Mouse (Mus musculus): Measurements from ENCODE around the gene Hes3. TPM values are rescaled to one million over a fixed set of nuclear protein-coding genes. Genes with fewer than 3 reads are reported as not detected.

The Hes3 gene
- not detected for total RNA-seq (2023)

GRCm38 (mm10) chr4:152291562-152291961 lies at the start of gene Hes3:
Gene Hes3, minus strand, starts transcription at chr4:152291662.

GRCm38 (mm10) chr4:152338419-152339292 lies 47.2 kb upstream of the Hes3 start, which contains the start of gene Chd5:
Gene Chd5, plus strand, starts transcription at chr4:152338651.

GRCm38 (mm10) chr4:152325574-152326411 lies 34.3 kb upstream of the Hes3 start, which contains the start of gene Rpl22:
Gene Rpl22, plus strand, starts transcription at chr4:152325742.

GRCm38 (mm10) chr4:152318517-152319234 lies 27.2 kb upstream of the Hes3 start, which contains the start of gene Rnf207:
Gene Rnf207, minus strand, starts transcription at chr4:152318993.

GRCm38 (mm10) chr4:152296874-152297861 lies 5.7 kb upstream of the Hes3 start, which contains the start of gene Icmt:
Gene Icmt, plus strand, starts transcription at chr4:152297227.

GRCm38 (mm10) chr4:152273621-152274236 lies 17.7 kb downstream of the Hes3 start, which contains the start of gene Gpr153:
Gene Gpr153, plus strand, starts transcription at chr4:152274232.

Other genes starting within 250 kb of the Hes3 start
- 1 to 10 TPM; 3.5 to 4.1 TPM for gene Plekhg5, start 219.2 kb downstream of the Hes3 start, total RNA-seq (2023)
- 10 to 100 TPM; 25.5 to 32.1 TPM for gene Tnfrsf25, start 175.7 kb downstream of the Hes3 start, total RNA-seq (2023)
- 1 to 10 TPM; 1.8 to 2.3 TPM for gene Espn, start 139.3 kb downstream of the Hes3 start, total RNA-seq (2023)
- gene Hes2, start 132.8 kb downstream of the Hes3 start, total RNA-seq (2023), result not detected
- gene Acot7, start 113.5 kb downstream of the Hes3 start, total RNA-seq (2023), result 10 to 100 TPM; 14.4 to 24.5 TPM
- gene Gpr153, start 17.4 kb downstream of the Hes3 start, total RNA-seq (2023), result under 1 TPM; 0.59 to 0.84 TPM
- gene Icmt, start 5.6 kb upstream of the Hes3 start, total RNA-seq (2023), result 10 to 100 TPM; 19.1 to 21.9 TPM
- gene Rnf207, start 27.3 kb upstream of the Hes3 start, total RNA-seq (2023), result not detected
- gene Rpl22, start 34.1 kb upstream of the Hes3 start, total RNA-seq (2023), result 1,000 to 10,000 TPM; 1,056 to 1,070 TPM
- gene Chd5, start 47.0 kb upstream of the Hes3 start, total RNA-seq (2023), result under 1 TPM in 1 of 2 experiments, not detected in 1; 0.06 TPM
- gene Nphp4, start 185.0 kb upstream of the Hes3 start, total RNA-seq (2023), result 1 to 10 TPM; 1.3 to 1.6 TPM
- 100 to 1,000 TPM; 235 to 259 TPM for gene Kcnab2, start 186.2 kb upstream of the Hes3 start, total RNA-seq (2023)

Data from T-cell, adult 66 days (primary cell).